Mouse (Mus musculus): ENCODE results near the gene Apobec2. TPM values are rescaled to one million over a fixed set of nuclear protein-coding genes. Genes with fewer than 3 reads are reported as not detected.

Gene Apobec2
- polyA plus RNA-seq, 1 experiment, result 122 TPM

DNA sequence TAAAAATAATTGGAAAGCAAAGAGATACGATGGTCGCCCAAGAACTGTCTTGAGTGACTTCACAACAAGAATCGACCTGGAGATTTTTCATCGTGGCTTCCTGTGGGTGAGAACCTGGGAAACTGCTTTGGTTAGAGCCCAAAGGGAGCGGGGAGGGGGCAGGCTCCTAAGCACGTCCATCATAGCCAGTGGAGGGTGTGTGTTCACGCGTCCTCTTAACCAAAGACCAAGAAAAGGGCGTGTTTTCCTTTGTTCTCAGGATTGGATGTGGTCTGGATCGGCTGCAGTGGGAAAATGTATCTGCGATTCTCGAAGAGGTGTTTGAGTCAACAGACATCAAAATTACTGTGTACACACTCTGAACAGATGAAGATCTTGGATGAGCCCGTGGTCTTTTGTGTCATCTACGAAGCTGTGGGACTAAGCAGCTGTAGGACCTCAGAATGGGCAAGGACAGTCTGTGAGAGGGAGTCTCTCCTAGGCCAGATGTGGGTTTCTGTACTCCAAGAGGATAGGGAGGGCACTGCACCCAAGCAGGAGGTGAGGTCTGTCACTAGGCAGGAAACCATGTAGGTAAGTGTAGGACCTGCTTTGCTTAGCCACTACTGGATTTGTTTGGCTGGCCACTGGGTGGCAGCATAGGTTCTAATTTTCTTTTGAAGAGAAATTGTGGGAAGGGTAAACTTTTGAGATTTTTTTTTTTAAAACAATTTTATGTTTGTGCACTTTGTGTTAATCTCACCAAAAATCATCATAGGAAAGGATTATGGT, 16.1 kb downstream of the Apobec2 start:
- H3K79me2 ChIP-seq (ENCODE audit: control insufficient read depth, insufficient read depth), result no peaks in the 10 kb centered on the region
- H3K4me3 ChIP-seq, result no peak overlapping the region
- no peak overlapping the region for H3ac ChIP-seq (ENCODE audit: control insufficient read depth, insufficient read length)
- no peaks in the 10 kb centered on the region for H3K27me3 ChIP-seq (ENCODE audit: control insufficient read depth, insufficient read depth, insufficient read length)
- H3K36me3 ChIP-seq (ENCODE audit: control insufficient read depth, insufficient read depth), result peaks cover 21% of the 10 kb centered on the region
- no peak overlapping the region for H3K4me2 ChIP-seq (ENCODE audit: low read depth)
- TF ChIP-seq TCF3 (IDR thresholded peaks at IDR 0.05; ENCODE audit: insufficient read length, low read depth) (no peak), POLR2AphosphoS2 (IDR thresholded peaks at IDR 0.05; ENCODE audit: insufficient read length, low read depth) (peak; percentile 21)

DNA sequence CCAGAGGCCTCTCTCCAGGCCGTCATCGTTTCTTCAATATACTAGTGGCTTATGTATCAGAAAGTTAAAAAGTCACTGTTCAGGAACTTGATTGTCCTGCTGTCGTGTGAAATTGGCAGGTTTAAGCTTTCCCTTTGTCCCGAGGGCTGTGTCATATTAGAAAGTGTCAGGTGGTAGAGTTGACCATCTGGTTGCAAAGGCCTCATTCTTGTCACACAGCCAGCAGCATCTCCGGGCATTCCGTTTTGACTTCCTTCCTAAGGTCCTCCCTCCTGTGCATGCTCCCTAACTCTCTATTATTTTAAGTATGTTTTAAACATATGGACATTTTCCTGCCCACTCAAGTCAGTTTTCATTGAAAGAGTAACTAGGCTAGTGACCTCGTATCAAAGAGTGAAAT, 16.7 kb downstream of the Apobec2 start:
- Histone ChIP-seq H3K4me3 (no peak overlapping the region), H3ac (ENCODE audit: control insufficient read depth, insufficient read length) (no peak overlapping the region), H3K36me3 (ENCODE audit: control insufficient read depth, insufficient read depth) (peaks cover 21% of the 10 kb centered on the region), H3K27me3 (ENCODE audit: control insufficient read depth, insufficient read depth, insufficient read length) (no peaks in the 10 kb centered on the region), H3K79me2 (ENCODE audit: control insufficient read depth, insufficient read depth) (no peaks in the 10 kb centered on the region), H3K4me2 (ENCODE audit: low read depth) (no peak overlapping the region)
- no peak for TF ChIP-seq TCF3 (IDR thresholded peaks at IDR 0.05; ENCODE audit: insufficient read length, low read depth)
- TF ChIP-seq MYOD1 (IDR thresholded peaks at IDR 0.05; ENCODE audit: control insufficient read depth in 1 of 3, insufficient read length in 2 of 3, low read depth in 2 of 3), result no peak
- TF ChIP-seq USF1 (IDR thresholded peaks at IDR 0.05; ENCODE audit: low read depth), result no peak
- no peak for TF ChIP-seq POLR2A (IDR thresholded peaks at IDR 0.05; ENCODE audit: insufficient read length, low read depth)
- no peak for TF ChIP-seq SRF (IDR thresholded peaks at IDR 0.05; ENCODE audit: control insufficient read depth, insufficient read length, low read depth)
- TF ChIP-seq TCF12 (IDR thresholded peaks at IDR 0.05; ENCODE audit: insufficient read depth, poor library complexity, severe bottlenecking), result no peak
- no peak for TF ChIP-seq POLR2AphosphoS2 (IDR thresholded peaks at IDR 0.05; ENCODE audit: insufficient read length, low read depth)
- TF ChIP-seq MAX (IDR thresholded peaks at IDR 0.05; ENCODE audit: low read depth), result no peak
- no peak for TF ChIP-seq CEBPB (IDR thresholded peaks at IDR 0.05; ENCODE audit: insufficient read depth, poor library complexity, severe bottlenecking)
- no peak for TF ChIP-seq E2F4 (IDR thresholded peaks at IDR 0.05; ENCODE audit: insufficient read depth)
- TF ChIP-seq MYOG (IDR thresholded peaks at IDR 0.05; ENCODE audit: control insufficient read depth in 1 of 3, insufficient read depth in 1 of 3, insufficient read length in 2 of 3, low read depth in 2 of 3), result no peak
- no peak for TF ChIP-seq REST (IDR thresholded peaks at IDR 0.05; ENCODE audit: insufficient read depth, insufficient read length)

DNA sequence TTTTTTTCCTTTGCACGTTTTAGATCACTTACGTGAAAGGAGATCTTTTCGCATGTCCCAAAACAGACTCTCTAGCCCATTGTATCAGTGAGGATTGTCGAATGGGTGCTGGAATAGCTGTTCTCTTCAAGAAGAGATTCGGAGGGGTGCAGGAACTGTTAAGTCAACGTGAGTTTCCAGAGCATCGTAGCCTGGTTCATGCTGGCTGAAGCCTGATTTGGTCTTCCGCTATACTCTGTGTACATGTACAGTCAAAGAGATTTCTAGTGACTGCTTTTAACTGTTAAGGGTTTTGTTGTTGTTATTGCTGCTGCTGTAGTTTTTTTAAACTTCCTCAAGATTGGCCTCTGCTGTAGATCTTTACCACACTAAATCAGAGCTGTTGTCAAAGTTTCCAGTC, 21.5 kb downstream of the Apobec2 start:
- H3K27me3 ChIP-seq (ENCODE audit: control insufficient read depth, insufficient read depth, insufficient read length), result no peaks in the 10 kb centered on the region
- peaks cover 26% of the 10 kb centered on the region for H3K79me2 ChIP-seq (ENCODE audit: control insufficient read depth, insufficient read depth)
- peak overlapping the region; percentile 91 for H3K4me2 ChIP-seq (ENCODE audit: low read depth)
- no peak for TF ChIP-seq USF1 (IDR thresholded peaks at IDR 0.05; ENCODE audit: low read depth)
- TF ChIP-seq REST (IDR thresholded peaks at IDR 0.05; ENCODE audit: insufficient read depth, insufficient read length), result no peak
- TF ChIP-seq TCF3 (IDR thresholded peaks at IDR 0.05; ENCODE audit: insufficient read length, low read depth), result no peak
- no peak for TF ChIP-seq SRF (IDR thresholded peaks at IDR 0.05; ENCODE audit: control insufficient read depth, insufficient read length, low read depth)
- TF ChIP-seq CEBPB (IDR thresholded peaks at IDR 0.05; ENCODE audit: insufficient read depth, poor library complexity, severe bottlenecking), result no peak
- no peak for TF ChIP-seq E2F4 (IDR thresholded peaks at IDR 0.05; ENCODE audit: insufficient read depth)
- H3K4me3 ChIP-seq, result peak overlapping the region; percentile 66
- H3ac ChIP-seq (ENCODE audit: control insufficient read depth, insufficient read length), result no peak overlapping the region
- peaks cover 11% of the 10 kb centered on the region for H3K36me3 ChIP-seq (ENCODE audit: control insufficient read depth, insufficient read depth)

DNA sequence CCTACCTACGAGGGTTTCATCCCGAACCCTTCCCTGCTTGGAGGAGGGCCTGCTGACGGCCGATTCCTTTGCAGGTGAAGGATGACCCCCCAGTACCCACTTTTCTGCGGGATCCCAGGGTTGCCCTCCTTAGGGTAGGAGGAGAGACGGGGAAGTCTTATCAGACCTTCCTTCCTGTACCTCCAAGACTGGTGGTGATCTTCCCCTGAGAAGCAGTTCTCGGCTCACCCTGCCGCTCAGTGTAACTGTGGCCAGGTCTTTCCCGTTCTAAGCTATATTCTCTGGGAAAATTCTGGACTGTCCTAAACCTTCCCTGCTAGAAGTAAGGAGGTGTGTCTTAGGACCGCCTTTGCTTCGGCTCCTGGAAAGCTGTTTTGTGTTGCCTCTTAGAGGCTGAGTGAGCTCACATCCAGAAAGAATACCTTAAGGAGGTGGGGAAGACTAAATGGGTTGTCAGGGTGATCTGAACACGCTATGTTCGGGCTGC, 22.4 kb downstream of the Apobec2 start:
- Histone ChIP-seq H3K4me3 (peak overlapping the region; percentile 66), H3K27me3 (ENCODE audit: control insufficient read depth, insufficient read depth, insufficient read length) (no peaks in the 10 kb centered on the region), H3K36me3 (ENCODE audit: control insufficient read depth, insufficient read depth) (peaks cover 7% of the 10 kb centered on the region), H3K79me2 (ENCODE audit: control insufficient read depth, insufficient read depth) (peaks cover 35% of the 10 kb centered on the region), H3K4me2 (ENCODE audit: low read depth) (peak overlapping the region; percentile 91), H3ac (ENCODE audit: control insufficient read depth, insufficient read length) (peak overlapping the region; percentile 60)
- no peak for TF ChIP-seq REST (IDR thresholded peaks at IDR 0.05; ENCODE audit: insufficient read depth, insufficient read length)
- no peak for TF ChIP-seq USF1 (IDR thresholded peaks at IDR 0.05; ENCODE audit: low read depth)
- TF ChIP-seq SRF (IDR thresholded peaks at IDR 0.05; ENCODE audit: control insufficient read depth, insufficient read length, low read depth), result no peak
- TF ChIP-seq POLR2A (IDR thresholded peaks at IDR 0.05; ENCODE audit: insufficient read length, low read depth), result no peak
- TF ChIP-seq MYOD1 (IDR thresholded peaks at IDR 0.05; ENCODE audit: control insufficient read depth in 1 of 3, insufficient read length in 2 of 3, low read depth in 2 of 3), result no peak
- no peak for TF ChIP-seq POLR2AphosphoS2 (IDR thresholded peaks at IDR 0.05; ENCODE audit: insufficient read length, low read depth)
- TF ChIP-seq TCF3 (IDR thresholded peaks at IDR 0.05; ENCODE audit: insufficient read length, low read depth), result no peak
- TF ChIP-seq CEBPB (IDR thresholded peaks at IDR 0.05; ENCODE audit: insufficient read depth, poor library complexity, severe bottlenecking), result no peak
- TF ChIP-seq TCF12 (IDR thresholded peaks at IDR 0.05; ENCODE audit: insufficient read depth, poor library complexity, severe bottlenecking), result no peak
- no peak for TF ChIP-seq E2F4 (IDR thresholded peaks at IDR 0.05; ENCODE audit: insufficient read depth)
- no peak for TF ChIP-seq MAX (IDR thresholded peaks at IDR 0.05; ENCODE audit: low read depth)
- no peak for TF ChIP-seq MYOG (IDR thresholded peaks at IDR 0.05; ENCODE audit: control insufficient read depth in 1 of 3, insufficient read depth in 1 of 3, insufficient read length in 2 of 3, low read depth in 2 of 3)

All from myocyte (in vitro differentiated cells).